Mouse (Mus musculus): ENCODE results near the gene Zcchc24.
A peak's percentile ranks its signal among the peaks of the same experiment; 100 is the strongest.

GRCm38 (mm10) chr14:25780601-25781000, 11.8 kb upstream of the Zcchc24 start:
- TF ChIP-seq CTCF (IDR thresholded peaks at IDR 0.05; ENCODE audit: control insufficient read depth, insufficient read depth, insufficient read length), result no peak
- no peak for TF ChIP-seq CEBPB (IDR thresholded peaks at IDR 0.05; ENCODE audit: low read depth)
- no peak for TF ChIP-seq FOSL1 (IDR thresholded peaks at IDR 0.05; ENCODE audit: insufficient read depth, low read length, poor library complexity, severe bottlenecking)
- TF ChIP-seq MYOD1 (IDR thresholded peaks at IDR 0.05; ENCODE audit: control insufficient read depth, insufficient read length, low read depth), result peak; percentile 42
- TF ChIP-seq MAX (IDR thresholded peaks at IDR 0.05), result no peak

Measured in C2C12 (cell line).